Mouse (Mus musculus) CH12.LX (cell line): ENCODE data around the gene Sema6c. TPM values are rescaled to one million over a fixed set of nuclear protein-coding genes. Genes with fewer than 3 reads are reported as not detected.

ENCODE experiments used
- DNase-seq: peaks from one replicate; pipeline ENCODE4 v3.0.0-alpha.2; 2013; ENCODE audit errors: extremely low read depth
- H3K27ac ChIP-seq: 2 replicates; pipeline ENCODE4 v1.5.1; 2012; ENCODE audit warnings: low read depth, mild to moderate bottlenecking, control low read depth, moderate library complexity; ENCODE audit not compliant: insufficient read depth
- H3K27me3 ChIP-seq: replicated peaks from 2 replicates; pipeline ENCODE3; 2012; ENCODE audit warnings: inconsistent platforms
- H3K36me3 ChIP-seq, 2 experiments: replicated peaks in 1 of 2; 2 replicates each; pipeline versions ENCODE3 to v1.6.1; 2012; ENCODE audit warnings: inconsistent platforms in 1 of 2, low read length in 1 of 2, mild to moderate bottlenecking in 1 of 2, mixed read lengths in 1 of 2, moderate library complexity in 1 of 2; ENCODE audit not compliant: control insufficient read depth in 1 of 2, insufficient read depth in 1 of 2
- H3K4me1 ChIP-seq, 2 experiments: 2 replicates each; pipeline ENCODE4 v1.6.1; 2012; ENCODE audit warnings: inconsistent platforms in 1 of 2, moderate library complexity in 1 of 2; ENCODE audit not compliant: insufficient read depth in 2 of 2, control insufficient read depth in 1 of 2
- H3K4me2 ChIP-seq: 2 replicates; pipeline ENCODE4 v1.6.1; 2012; ENCODE audit warnings: low read depth, mild to moderate bottlenecking, control low read depth; ENCODE audit not compliant: poor library complexity, insufficient read depth, severe bottlenecking
- H3K4me3 ChIP-seq, 3 experiments: fragments of 150-350 bp in 1 of 3; sonication (generic) in 1 of 3; replicated peaks in 1 of 3; 2 replicates each; pipeline versions ENCODE3 to v1.5.1; 2011 to 2012; ENCODE audit warnings: low read depth in 2 of 3, low read length in 2 of 3, mild to moderate bottlenecking in 2 of 3, moderate library complexity in 2 of 3, control low read depth in 1 of 3, improper control_type of control experiment in 1 of 3, inconsistent platforms in 1 of 3, mixed read lengths in 1 of 3; ENCODE audit not compliant: poor library complexity in 1 of 3
- H3K79me2 ChIP-seq: replicated peaks from 2 replicates; pipeline ENCODE4 v1.6.1; 2012; ENCODE audit warnings: mild to moderate bottlenecking, moderate library complexity; ENCODE audit not compliant: control insufficient read depth, poor library complexity, insufficient read depth, severe bottlenecking; ENCODE audit errors: extremely low read depth
- H3K9ac ChIP-seq: 2 replicates; pipeline ENCODE4 v1.6.1; 2012; ENCODE audit warnings: low read depth, mild to moderate bottlenecking, control low read depth, moderate library complexity; ENCODE audit not compliant: insufficient read depth
- H3K9me3 ChIP-seq: replicated peaks from 2 replicates; pipeline ENCODE3; 2012; ENCODE audit warnings: low read length, inconsistent platforms, mixed read lengths
- CHD2 ChIP-seq: IDR thresholded peaks from 2 replicates; pipeline ENCODE4 v1.6.1; 2011; ENCODE audit warnings: low read length, improper control_type of control experiment
- EP300 ChIP-seq: IDR thresholded peaks from 2 replicates; pipeline ENCODE4 v1.6.1; 2011; ENCODE audit warnings: low read length, improper control_type of control experiment
- ETS1 ChIP-seq: conservative IDR thresholded peaks from 2 replicates; pipeline ENCODE4 v1.6.1; 2012; ENCODE audit warnings: low read depth, mild to moderate bottlenecking, inconsistent platforms, low read length, improper control_type of control experiment, moderate library complexity
- GABPA ChIP-seq: IDR thresholded peaks from 2 replicates; pipeline ENCODE4 v1.6.1; 2012; ENCODE audit warnings: low read depth, low read length, improper control_type of control experiment, inconsistent platforms; ENCODE audit not compliant: insufficient replicate concordance
- JUND ChIP-seq: conservative IDR thresholded peaks from 2 replicates; pipeline ENCODE4 v1.6.1; 2011; ENCODE audit warnings: low read depth, low read length, improper control_type of control experiment
- MAFK ChIP-seq: IDR thresholded peaks from 2 replicates; pipeline ENCODE4 v1.6.1; 2011; ENCODE audit warnings: low read length, improper control_type of control experiment; ENCODE audit not compliant: insufficient replicate concordance
- MAZ ChIP-seq: IDR thresholded peaks from 2 replicates; pipeline ENCODE4 v1.6.1; 2012; ENCODE audit warnings: low read depth, mild to moderate bottlenecking, inconsistent platforms, low read length, improper control_type of control experiment, moderate library complexity
- MEF2A ChIP-seq: IDR thresholded peaks from 2 replicates; pipeline ENCODE4 v1.6.1; 2014; ENCODE audit warnings: low read depth, mild to moderate bottlenecking, inconsistent platforms, low read length, improper control_type of control experiment, borderline replicate concordance
- MXI1 ChIP-seq: IDR thresholded peaks from 2 replicates; pipeline ENCODE4 v1.6.1; 2011; ENCODE audit warnings: mild to moderate bottlenecking, low read depth, low read length, improper control_type of control experiment
- NELFE ChIP-seq: IDR thresholded peaks from 2 replicates; pipeline ENCODE4 v1.6.1; 2011; ENCODE audit warnings: low read depth, low read length, improper control_type of control experiment
- RAD21 ChIP-seq: IDR thresholded peaks from 2 replicates; pipeline ENCODE4 v1.6.1; 2011; ENCODE audit warnings: low read depth, mild to moderate bottlenecking, low read length, improper control_type of control experiment, moderate library complexity
- RCOR1 ChIP-seq: conservative IDR thresholded peaks from 2 replicates; pipeline ENCODE4 v1.6.1; 2012; ENCODE audit warnings: low read depth, mild to moderate bottlenecking, inconsistent platforms, low read length, improper control_type of control experiment
- ZC3H11A ChIP-seq: IDR thresholded peaks from 2 replicates; pipeline ENCODE4 v1.6.1; 2012; ENCODE audit warnings: low read depth, mild to moderate bottlenecking, inconsistent platforms, low read length, improper control_type of control experiment
- ZKSCAN1 ChIP-seq: IDR thresholded peaks from 2 replicates; pipeline ENCODE4 v1.6.1; 2012; ENCODE audit warnings: low read depth, inconsistent platforms, low read length, improper control_type of control experiment, borderline replicate concordance
- ZNF384 ChIP-seq: IDR thresholded peaks from 2 replicates; pipeline ENCODE4 v1.6.1; 2012; ENCODE audit warnings: low read depth, low read length, improper control_type of control experiment, inconsistent platforms
- dilution Hi-C: fragments of 300-500 bp; cut with MboI; formaldehyde crosslinking; loops from 2 replicates; pipeline ENCODE4 v1.14.3; 2020; ENCODE audit warnings: low sequenced_read_pairs; ENCODE audit not compliant: extremely low pct_unique_long_range_greater_than_20kb, extremely low pct_ligation_motif_present
- in situ Hi-C: fragments of 300-500 bp; cut with MboI; formaldehyde crosslinking; loops from 3 replicates; pipeline ENCODE4 v1.14.3; 2019; ENCODE audit warnings: low sequenced_read_pairs, low pct_ligation_motif_present, low pct_unique_long_range_greater_than_20kb, mixed read lengths
- polyA plus RNA-seq: library from polyadenylated mRNA; unstranded; fragments of >175 nt; gene quantifications from 2 replicates; pipeline ENCODE4 v1.2.1, GENCODE M21; 2012; ENCODE audit warnings: low read depth; ENCODE audit not compliant: insufficient read length
- total RNA-seq, 2 experiments: library from RNA; depleted of rRNA; stranded (reverse); fragments of 300-350 nt in 1 of 2; fragments of >200 nt in 1 of 2; gene quantifications; 2 replicates each; pipeline ENCODE4 v1.2.3; 2012 to 2014

Sema6c gene
- total and polyA plus RNA-seq, 3 experiments = 0.30 to 0.53 TPM; not detected in 1

DNA sequence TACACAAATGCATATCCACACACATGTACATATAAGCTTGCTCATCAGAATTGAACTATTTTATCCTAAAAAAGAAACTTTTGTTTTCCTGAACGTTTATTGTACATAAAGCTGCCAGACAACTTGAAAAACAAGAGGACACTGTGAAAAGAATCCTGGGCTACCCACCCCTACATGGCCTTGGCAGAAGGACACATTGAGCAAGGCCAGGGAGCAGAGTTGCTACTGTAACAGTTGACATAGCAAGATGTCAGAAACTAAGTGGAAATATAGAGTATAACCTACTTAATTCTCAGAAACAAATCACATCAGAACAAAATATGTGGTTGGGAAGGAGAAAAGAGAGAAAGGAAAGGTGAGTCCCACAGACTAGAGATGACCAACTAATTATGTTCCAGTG lies 21.6 kb downstream of the Sema6c start:
- TF ChIP-seq GABPA (no peak), MAFK (no peak), EP300 (no peak), NELFE (no peak), RAD21 (no peak), ZC3H11A (no peak)

DNA sequence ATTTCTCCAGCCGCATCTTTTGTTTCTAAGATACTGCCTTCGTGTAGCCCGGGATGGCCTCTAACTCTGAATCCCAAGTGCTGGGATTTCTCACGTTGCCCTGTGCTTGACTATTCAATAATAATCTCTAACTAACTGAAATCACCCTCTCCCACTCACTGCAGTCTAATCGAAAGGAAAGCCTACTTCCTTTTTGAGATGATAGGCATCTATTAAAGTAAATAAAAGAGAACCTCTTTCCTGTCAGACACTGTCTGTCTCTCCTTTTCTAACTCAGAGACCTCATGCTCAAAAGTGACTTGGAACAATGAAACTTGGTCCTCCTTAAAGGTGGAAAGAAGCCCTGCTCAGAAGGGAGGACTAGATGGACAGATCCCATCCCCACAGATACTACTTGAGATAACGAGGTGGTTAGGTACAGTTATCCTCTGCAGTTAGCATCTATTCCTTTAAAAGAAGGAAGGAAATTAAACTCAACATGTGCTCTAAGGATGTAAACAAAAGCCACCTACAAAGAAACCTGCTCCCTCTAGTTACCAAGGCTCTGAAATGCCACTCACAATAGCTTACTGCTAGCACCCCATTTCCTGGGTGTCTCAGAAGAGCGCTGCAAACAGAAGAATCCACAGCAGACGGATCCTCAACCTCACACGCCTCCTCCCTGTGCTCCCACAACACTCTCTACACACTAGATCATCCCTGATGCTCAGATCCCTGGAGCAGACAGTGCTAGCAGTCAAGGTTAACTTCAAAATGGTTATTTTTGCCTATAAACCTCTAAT lies 24.7 kb downstream of the Sema6c start:
- Histone ChIP-seq H3K4me1 (0 out of 4 replicates have a peak, but pooled peaks cover 2% of the 10 kb centered on the region in 2 experiments), H3K4me3 (no peak overlapping the region), H3K27me3 (no peaks in the 10 kb centered on the region), H3K4me2 (no peak overlapping the region), H3K9ac (no peak overlapping the region)
- dilution Hi-C loops (no loop called here), in situ Hi-C loops (no loop called here)
- no peak for DNase-seq
- TF ChIP-seq CHD2 (no peak), ZKSCAN1 (no peak), MXI1 (no peak), NELFE (no peak), MAZ (no peak), JUND (no peak), RCOR1 (no peak), MEF2A (no peak), RAD21 (no peak), ZNF384 (no peak), EP300 (no peak), ETS1 (no peak), ZC3H11A (no peak)
- TF ChIP-seq, all 38 proteins: peak for 0
- Histone ChIP-seq H3K27ac (no peak overlapping the region), H3K9me3 (no peaks in the 10 kb centered on the region), H3K36me3 (peaks cover 48 to 91% of the 10 kb centered on the region in 2 experiments), H3K79me2 (no peaks in the 10 kb centered on the region)

More for the DNA sequence above, 21.6 kb downstream of the Sema6c start:
- Histone ChIP-seq H3K27ac (no peak overlapping the region), H3K4me1 (peaks cover 6 to 15% of the 10 kb centered on the region in 2 experiments; a peak in 2 of 4 replicates), H3K79me2 (no peaks in the 10 kb centered on the region), H3K36me3 (peaks cover 21 to 60% of the 10 kb centered on the region in 2 experiments), H3K4me2 (no peak overlapping the region), H3K27me3 (no peaks in the 10 kb centered on the region), H3K9me3 (no peaks in the 10 kb centered on the region), H3K9ac (no peak overlapping the region), H3K4me3 (no peak overlapping the region)
- DNase-seq = no peak
- dilution Hi-C loops (no loop called here), in situ Hi-C loops (no loop called here)
